Mouse (Mus musculus) retina, postnatal 7 days (tissue): ENCODE measurements around the gene Zfyve16.

Experiments
- DNase-seq: peaks from one replicate; pipeline ENCODE4 v3.0.0-alpha.2; 2012; ENCODE audit warnings: low read depth, low spot score

The Zfyve16 gene

GRCm38 (mm10) chr13:92467891-92468290 is 62.8 kb downstream of the Zfyve16 start:
- no peak for DNase-seq

GRCm38 (mm10) chr13:92464698-92465097 is 66.0 kb downstream of the Zfyve16 start:
- no peak for DNase-seq

GRCm38 (mm10) chr13:92446872-92447271 is 83.8 kb downstream of the Zfyve16 start:
- DNase-seq = no peak

GRCm38 (mm10) chr13:92440286-92440685 is 90.4 kb downstream of the Zfyve16 start:
- DNase-seq = no peak

- no peak for DNase-seq
Measured at GRCm38 (mm10) chr13:92438656-92439055, 92.0 kb downstream of the Zfyve16 start.
